Mouse (Mus musculus): ENCODE data around the gene Oas1e. TPM values are rescaled to one million over a fixed set of nuclear protein-coding genes. Genes with fewer than 3 reads are reported as not detected.

The Oas1e gene
- total and polyA plus RNA-seq, 2 experiments = not detected

DNA sequence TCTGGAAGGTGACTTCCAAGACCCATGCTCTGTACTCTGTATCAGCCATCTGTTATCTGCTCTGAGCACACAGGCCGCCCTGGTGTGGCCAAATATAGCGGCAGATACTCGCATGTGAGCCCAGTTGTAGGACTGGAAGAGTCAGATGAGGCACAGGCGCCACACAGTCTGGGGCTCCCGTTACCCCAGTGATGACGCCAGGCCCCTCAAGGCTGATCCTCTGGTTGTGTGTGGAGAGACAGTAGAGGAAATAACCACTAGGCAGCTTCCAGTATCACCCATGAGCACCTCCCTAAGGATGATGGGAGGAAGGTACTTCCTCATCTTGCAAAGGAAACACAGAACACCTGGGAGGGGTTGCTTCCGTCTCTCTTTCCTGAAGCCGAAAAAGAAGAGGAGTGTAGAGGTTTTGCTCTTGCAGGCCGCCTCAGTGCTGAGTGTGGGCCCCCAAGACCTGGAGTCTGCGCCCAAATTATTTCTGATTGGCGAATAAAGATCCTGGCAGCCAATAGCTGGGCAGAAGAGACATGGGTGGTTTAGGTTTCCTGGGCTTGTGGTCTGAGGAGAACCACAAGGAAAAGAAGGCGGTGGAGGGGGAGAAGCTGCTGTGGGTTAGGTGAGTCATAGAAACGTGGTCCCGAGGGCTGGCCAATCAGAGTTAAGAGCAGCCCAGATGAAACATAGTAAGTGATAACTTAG is 19.9 kb downstream of the Oas1e start:
- 69% methylated on average over 14 of the region's 14 CpGs for WGBS
- TF ChIP-seq POLR2A (IDR thresholded peaks at IDR 0.05; ENCODE audit: extremely low read depth, insufficient read depth, low read length) (no peak), CTCF (IDR thresholded peaks at IDR 0.05; ENCODE audit: low read depth, low read length) (no peak)
- Histone ChIP-seq H3K79me2 (ENCODE audit: control insufficient read depth, insufficient read depth, low read length) (no peaks in the 10 kb centered on the region), H3K4me1 (ENCODE audit: control insufficient read depth, insufficient read depth, low read length) (no peaks in the 10 kb centered on the region), H3K27me3 (ENCODE audit: control insufficient read depth, insufficient read depth, low read length) (no peaks in the 10 kb centered on the region), H3K27ac (replicated peaks; ENCODE audit: insufficient read depth, low read depth, low read length) (no peak overlapping the region), H3K4me3 (ENCODE audit: insufficient read depth, low read depth, low read length) (no peak overlapping the region), H3K9ac (ENCODE audit: low read depth, low read length) (no peak overlapping the region), H3K36me3 (ENCODE audit: control insufficient read depth, insufficient read depth, low read length) (no peaks in the 10 kb centered on the region)
- DNase-seq (ENCODE audit: extremely low read depth, low read depth, low spot score) = peak; percentile 1

DNA sequence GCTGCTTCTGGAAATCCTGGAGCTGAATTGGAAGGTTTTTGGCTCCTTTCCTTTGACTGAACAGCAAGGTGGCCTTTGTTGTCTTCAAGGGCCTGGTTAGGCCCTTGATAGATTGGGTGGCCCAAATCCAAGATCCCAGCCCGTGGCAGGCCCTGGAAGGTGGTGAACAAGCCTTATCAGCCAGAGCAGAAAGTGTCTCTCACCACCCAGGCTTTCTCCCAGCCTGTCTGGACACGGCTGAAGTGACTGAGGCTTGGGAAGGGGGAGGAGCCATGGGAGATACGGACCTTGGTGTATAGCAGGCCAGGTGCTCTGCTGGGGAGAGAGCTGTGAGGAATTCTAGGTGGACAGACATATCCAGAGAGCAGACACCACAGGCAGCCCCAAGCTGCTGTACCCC is 25.9 kb downstream of the Oas1e start:
- Histone ChIP-seq H3K9ac (ENCODE audit: low read depth, low read length) (no peak overlapping the region), H3K4me3 (ENCODE audit: insufficient read depth, low read depth, low read length) (no peak overlapping the region), H3K27me3 (ENCODE audit: control insufficient read depth, insufficient read depth, low read length) (no peaks in the 10 kb centered on the region), H3K27ac (replicated peaks; ENCODE audit: insufficient read depth, low read depth, low read length) (no peak overlapping the region), H3K36me3 (ENCODE audit: control insufficient read depth, insufficient read depth, low read length) (no peaks in the 10 kb centered on the region), H3K4me1 (ENCODE audit: control insufficient read depth, insufficient read depth, low read length) (no peaks in the 10 kb centered on the region), H3K79me2 (ENCODE audit: control insufficient read depth, insufficient read depth, low read length) (no peaks in the 10 kb centered on the region)
- TF ChIP-seq POLR2A (IDR thresholded peaks at IDR 0.05; ENCODE audit: extremely low read depth, insufficient read depth, low read length) = no peak
- TF ChIP-seq CTCF (IDR thresholded peaks at IDR 0.05; ENCODE audit: low read depth, low read length) = no peak
- DNase-seq (ENCODE audit: extremely low read depth, low read depth, low spot score) = no peak
- WGBS = 64% methylated on average over 3 of the region's 3 CpGs

DNA sequence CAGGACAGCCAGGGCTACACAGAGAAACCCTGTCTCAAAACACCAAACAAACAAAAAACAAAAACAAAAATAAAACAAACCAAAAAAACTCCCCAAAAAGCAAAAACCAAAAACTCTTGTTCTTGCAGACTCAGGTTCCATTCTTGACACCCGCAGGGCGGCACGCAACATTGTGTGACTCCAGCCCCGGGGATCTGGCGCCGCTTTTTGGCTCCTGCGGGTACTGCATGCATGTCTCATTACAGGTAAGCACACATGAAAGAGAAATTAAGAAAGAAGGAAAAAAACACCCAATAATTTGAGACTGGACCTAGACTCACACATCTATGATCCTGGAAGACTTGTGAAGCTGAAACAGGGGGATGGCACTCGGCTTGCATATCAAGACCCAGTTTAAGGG is 30.3 kb downstream of the Oas1e start:
- H3K36me3 ChIP-seq (ENCODE audit: control insufficient read depth, insufficient read depth, low read length) = no peaks in the 10 kb centered on the region
- WGBS = 60% methylated on average over 8 of the region's 8 CpGs
- no peak for DNase-seq (ENCODE audit: extremely low read depth, low read depth, low spot score)
- no peaks in the 10 kb centered on the region for H3K27me3 ChIP-seq (ENCODE audit: control insufficient read depth, insufficient read depth, low read length)
- no peak overlapping the region for H3K27ac ChIP-seq (replicated peaks; ENCODE audit: insufficient read depth, low read depth, low read length)
- no peak overlapping the region for H3K9ac ChIP-seq (ENCODE audit: low read depth, low read length)
- no peaks in the 10 kb centered on the region for H3K79me2 ChIP-seq (ENCODE audit: control insufficient read depth, insufficient read depth, low read length)
- H3K4me1 ChIP-seq (ENCODE audit: control insufficient read depth, insufficient read depth, low read length) = no peaks in the 10 kb centered on the region
- TF ChIP-seq POLR2A (IDR thresholded peaks at IDR 0.05; ENCODE audit: extremely low read depth, insufficient read depth, low read length) (no peak), CTCF (IDR thresholded peaks at IDR 0.05; ENCODE audit: low read depth, low read length) (no peak)
- H3K4me3 ChIP-seq (ENCODE audit: insufficient read depth, low read depth, low read length) = no peak overlapping the region

DNA sequence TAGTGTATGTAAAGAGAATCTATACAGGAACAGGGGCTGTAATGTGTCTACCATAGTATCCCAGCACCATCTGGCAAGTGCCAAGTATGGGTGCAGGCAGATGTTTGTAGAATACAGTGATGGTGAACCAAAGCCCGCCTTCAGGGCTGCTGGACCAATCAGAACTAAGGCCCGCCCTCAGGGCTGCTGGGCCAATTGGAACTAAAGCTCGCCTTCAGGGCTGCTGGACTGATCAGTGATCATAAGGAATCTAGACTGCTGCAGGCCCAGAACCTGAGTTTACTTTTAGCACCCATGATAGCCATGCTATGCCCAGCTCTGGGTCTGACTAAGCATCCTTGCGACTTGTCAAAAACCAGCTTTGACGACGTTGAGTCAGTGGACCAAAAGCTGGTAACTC is 33.4 kb downstream of the Oas1e start:
- H3K27ac ChIP-seq (replicated peaks; ENCODE audit: insufficient read depth, low read depth, low read length) = no peak overlapping the region
- H3K27me3 ChIP-seq (ENCODE audit: control insufficient read depth, insufficient read depth, low read length) = no peaks in the 10 kb centered on the region
- no peak for TF ChIP-seq POLR2A (IDR thresholded peaks at IDR 0.05; ENCODE audit: extremely low read depth, insufficient read depth, low read length)
- TF ChIP-seq CTCF (IDR thresholded peaks at IDR 0.05; ENCODE audit: low read depth, low read length) = no peak
- no peak overlapping the region for H3K9ac ChIP-seq (ENCODE audit: low read depth, low read length)
- H3K4me3 ChIP-seq (ENCODE audit: insufficient read depth, low read depth, low read length) = no peak overlapping the region
- H3K79me2 ChIP-seq (ENCODE audit: control insufficient read depth, insufficient read depth, low read length) = no peaks in the 10 kb centered on the region
- H3K36me3 ChIP-seq (ENCODE audit: control insufficient read depth, insufficient read depth, low read length) = no peaks in the 10 kb centered on the region
- H3K4me1 ChIP-seq (ENCODE audit: control insufficient read depth, insufficient read depth, low read length) = no peaks in the 10 kb centered on the region
- 31% methylated on average over 6 of the region's 6 CpGs for WGBS
- DNase-seq (ENCODE audit: extremely low read depth, low read depth, low spot score) = no peak

DNA sequence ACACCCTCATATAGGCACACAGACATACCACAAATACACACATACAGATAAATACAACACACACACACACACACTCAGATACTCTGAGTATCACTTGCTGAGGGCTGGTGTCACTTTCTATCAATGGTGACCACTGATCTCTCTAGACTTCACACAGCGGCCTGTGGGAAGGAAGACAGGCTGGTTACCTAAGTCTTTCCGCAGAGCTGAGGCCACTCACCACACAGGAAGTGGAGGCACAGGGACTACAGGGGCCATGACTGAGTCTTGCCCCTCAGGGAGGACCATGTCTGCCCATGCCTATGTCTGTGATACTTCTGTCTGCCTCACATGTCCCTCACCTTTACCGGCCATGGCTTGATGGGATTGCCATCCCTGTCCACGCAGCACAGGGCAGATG is 41.1 kb downstream of the Oas1e start:
- TF ChIP-seq CTCF (IDR thresholded peaks at IDR 0.05; ENCODE audit: low read depth, low read length) (no peak), POLR2A (IDR thresholded peaks at IDR 0.05; ENCODE audit: extremely low read depth, insufficient read depth, low read length) (no peak)
- Histone ChIP-seq H3K27ac (replicated peaks; ENCODE audit: insufficient read depth, low read depth, low read length) (no peak overlapping the region), H3K36me3 (ENCODE audit: control insufficient read depth, insufficient read depth, low read length) (no peaks in the 10 kb centered on the region), H3K4me3 (ENCODE audit: insufficient read depth, low read depth, low read length) (no peak overlapping the region), H3K9ac (ENCODE audit: low read depth, low read length) (no peak overlapping the region), H3K79me2 (ENCODE audit: control insufficient read depth, insufficient read depth, low read length) (no peaks in the 10 kb centered on the region), H3K4me1 (ENCODE audit: control insufficient read depth, insufficient read depth, low read length) (no peaks in the 10 kb centered on the region), H3K27me3 (ENCODE audit: control insufficient read depth, insufficient read depth, low read length) (no peaks in the 10 kb centered on the region)
- WGBS = 82% methylated on average over 4 of the region's 4 CpGs
- no peak for DNase-seq (ENCODE audit: extremely low read depth, low read depth, low spot score)

DNA sequence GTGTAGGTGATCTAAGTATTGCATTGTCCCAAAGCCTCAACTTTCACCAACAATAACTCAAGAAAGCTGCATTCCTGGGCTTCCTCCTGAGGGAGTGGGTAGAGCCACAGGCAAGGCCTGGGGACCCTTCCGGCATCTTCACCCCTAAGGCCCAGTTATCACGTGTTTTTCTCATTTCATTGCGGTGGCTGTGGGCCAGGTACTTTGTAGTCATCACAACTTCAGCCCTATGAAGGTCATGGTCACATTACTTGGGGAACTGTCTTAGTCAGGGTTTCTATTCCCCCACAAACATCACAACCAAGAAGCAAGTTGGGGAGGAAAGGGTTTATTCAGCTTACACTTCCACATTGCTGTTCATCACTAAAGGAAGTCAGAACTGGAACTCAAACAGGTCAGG is 42.5 kb downstream of the Oas1e start:
- Histone ChIP-seq H3K27ac (replicated peaks; ENCODE audit: insufficient read depth, low read depth, low read length) (no peak overlapping the region), H3K4me1 (ENCODE audit: control insufficient read depth, insufficient read depth, low read length) (no peaks in the 10 kb centered on the region), H3K4me3 (ENCODE audit: insufficient read depth, low read depth, low read length) (no peak overlapping the region), H3K79me2 (ENCODE audit: control insufficient read depth, insufficient read depth, low read length) (no peaks in the 10 kb centered on the region), H3K27me3 (ENCODE audit: control insufficient read depth, insufficient read depth, low read length) (no peaks in the 10 kb centered on the region), H3K9ac (ENCODE audit: low read depth, low read length) (no peak overlapping the region), H3K36me3 (ENCODE audit: control insufficient read depth, insufficient read depth, low read length) (no peaks in the 10 kb centered on the region)
- no peak for DNase-seq (ENCODE audit: extremely low read depth, low read depth, low spot score)
- TF ChIP-seq POLR2A (IDR thresholded peaks at IDR 0.05; ENCODE audit: extremely low read depth, insufficient read depth, low read length) = no peak
- no peak for TF ChIP-seq CTCF (IDR thresholded peaks at IDR 0.05; ENCODE audit: low read depth, low read length)
- WGBS = 75% methylated on average over 3 of the region's 3 CpGs

All from liver, adult 2 months (tissue).